Mouse (Mus musculus) urinary bladder, postnatal 36 days (tissue): ENCODE measurements around the gene Stpg1.
A peak's percentile ranks its signal among the peaks of the same experiment; 100 is the strongest.

Experiments
- DNase-seq, 2 experiments: peaks; one replicate each; pipeline ENCODE4 v3.0.0; 2022; ENCODE audit warnings: low spot score in 2 of 2, mixed read lengths in 1 of 2

Gene Stpg1

DNA sequence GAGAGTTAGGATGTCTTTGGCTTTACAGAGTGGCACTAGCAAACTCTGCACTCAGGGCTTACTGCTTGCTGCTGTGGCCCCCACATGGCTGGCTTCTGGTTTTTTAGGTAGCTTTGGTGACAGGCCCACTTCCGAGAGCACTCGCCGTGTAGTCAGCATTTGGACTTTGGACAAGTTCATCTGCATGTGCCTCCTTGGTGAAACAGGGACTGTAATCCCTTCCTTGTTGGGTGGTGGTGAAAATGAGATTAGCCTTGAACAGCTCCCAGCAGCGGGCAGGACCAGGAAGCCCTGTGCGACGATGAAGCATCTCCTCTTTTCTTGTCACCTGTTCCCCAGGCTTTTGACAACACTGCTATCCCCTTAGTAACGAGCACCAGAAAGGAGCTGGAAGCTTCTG is 19.3 kb downstream of the Stpg1 start:
- DNase-seq = no peak

DNA sequence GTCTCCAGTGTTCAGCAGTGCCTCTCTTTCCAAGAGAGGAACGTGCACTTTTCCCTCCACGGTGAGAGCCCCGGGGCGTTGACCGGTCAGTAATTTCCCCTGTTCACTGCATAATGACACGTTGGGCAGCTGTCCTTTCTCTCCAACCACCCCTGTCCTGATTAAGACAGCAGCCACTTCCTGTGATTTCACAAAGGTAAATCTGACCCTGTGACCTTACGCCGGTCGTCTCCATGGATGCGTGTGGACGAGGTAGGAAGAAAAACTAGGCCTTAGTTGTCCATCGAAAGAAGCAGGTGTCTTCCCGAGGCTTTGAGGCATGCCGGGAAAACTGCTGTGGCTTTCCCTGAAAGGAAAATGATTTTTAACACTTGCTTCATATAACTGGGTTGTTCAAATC is 20.3 kb downstream of the Stpg1 start:
- no peak for DNase-seq

DNA sequence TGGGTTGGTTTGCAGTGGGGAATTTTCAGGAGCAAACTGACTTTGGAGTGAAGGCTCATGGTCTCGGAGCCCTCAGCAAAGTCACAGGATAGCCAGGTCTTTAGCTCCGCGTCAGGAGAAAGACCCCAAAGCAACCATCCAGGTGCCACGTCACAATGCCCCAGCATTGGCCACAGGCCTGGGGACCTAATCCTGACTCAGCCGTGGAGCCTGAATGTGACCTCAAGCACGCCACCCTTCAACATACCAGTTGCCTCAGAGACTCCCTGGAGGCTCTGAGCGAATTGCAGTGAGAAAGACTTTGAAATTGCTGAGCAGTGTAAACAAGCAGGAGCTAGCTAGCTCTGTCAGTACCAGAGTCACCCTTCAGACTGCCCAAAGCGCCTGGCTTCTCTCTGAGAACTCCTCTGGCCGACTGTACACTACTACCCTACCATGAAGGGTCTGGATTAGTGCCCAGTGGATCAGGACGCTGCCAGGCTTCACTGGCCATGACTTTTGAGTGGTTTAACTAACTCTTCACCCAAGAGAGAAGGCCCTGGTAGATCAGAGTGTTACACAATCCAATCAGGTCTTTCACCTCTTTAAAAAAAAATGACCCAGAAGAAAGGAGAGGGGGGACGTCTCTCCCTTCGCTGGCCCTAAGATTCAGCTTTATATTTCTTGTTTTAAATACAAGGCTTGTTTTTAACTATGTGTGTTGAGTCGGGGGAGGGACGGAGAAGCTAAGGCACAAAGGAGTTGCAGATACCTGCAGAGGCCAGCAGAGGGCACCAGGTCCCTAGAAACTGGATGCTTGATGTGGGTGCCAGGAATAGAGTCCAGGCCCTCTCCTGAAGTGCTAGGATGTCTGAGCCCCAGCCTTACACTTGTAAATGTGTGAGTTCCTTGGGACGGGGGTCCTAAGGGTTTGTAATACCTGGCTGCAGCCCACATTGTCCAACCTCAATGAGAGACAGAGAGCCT is 22.0 kb downstream of the Stpg1 start:
- peak in 1 of 2 experiments; percentile 64 for DNase-seq

DNA sequence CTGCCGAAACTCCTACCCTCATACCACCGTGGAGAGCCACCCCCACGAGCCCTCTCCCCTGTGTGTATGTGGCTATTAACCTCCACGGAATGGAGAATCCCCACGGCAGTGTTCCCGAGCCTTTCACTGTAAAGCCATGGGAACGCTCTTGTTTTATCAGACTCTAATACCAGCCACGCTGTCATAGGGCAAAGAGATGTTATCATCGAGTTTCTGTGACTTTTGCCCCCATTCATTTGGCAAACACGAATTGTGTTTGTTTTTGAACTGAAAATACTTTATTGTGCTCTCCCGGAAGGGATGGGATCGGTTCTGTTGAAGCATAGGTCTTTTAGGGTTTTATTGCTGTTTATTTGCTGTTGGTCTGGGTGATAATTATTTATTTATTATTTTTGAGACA is 23.5 kb downstream of the Stpg1 start:
- DNase-seq = no peak

DNA sequence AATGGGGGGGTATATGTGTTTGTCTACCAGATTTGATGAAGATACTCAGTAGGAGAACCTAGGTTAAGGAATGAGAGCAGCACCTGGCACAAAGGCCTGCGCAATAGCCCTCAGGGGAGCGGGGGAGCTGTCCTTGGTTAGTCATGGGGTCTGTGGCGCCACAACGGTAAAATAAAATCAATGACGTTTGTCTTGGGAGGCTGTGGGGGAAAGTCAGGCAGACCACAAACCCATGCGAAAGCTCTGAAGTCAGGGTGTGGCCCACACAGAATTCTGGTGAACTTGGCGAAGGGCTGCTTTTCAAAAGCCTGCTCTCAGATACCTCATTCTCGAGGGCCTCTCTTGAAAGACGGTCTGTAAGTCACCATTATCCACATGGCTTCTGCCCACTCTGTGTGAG is 25.8 kb downstream of the Stpg1 start:
- DNase-seq = no peak

DNA sequence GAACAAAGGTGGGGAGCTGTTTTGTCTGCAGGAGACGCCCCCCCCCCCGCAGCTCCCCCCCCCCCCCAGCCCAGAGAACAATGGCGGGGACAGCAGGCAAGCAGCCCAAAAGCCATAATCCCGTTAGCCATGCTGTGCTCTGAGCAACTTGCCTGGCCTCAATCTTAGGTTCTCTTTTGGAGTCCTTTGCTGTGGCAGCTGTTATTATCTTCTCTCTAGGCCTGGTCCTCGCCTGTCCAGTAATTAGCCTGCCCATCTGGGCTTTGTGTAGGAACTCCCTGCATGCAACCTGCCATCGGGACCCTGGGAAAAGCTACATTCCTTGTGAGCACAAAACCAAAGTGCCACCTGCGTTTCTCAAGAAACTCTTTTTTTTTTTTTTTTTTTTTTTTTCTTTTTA is 29.3 kb downstream of the Stpg1 start:
- DNase-seq = no peak

DNA sequence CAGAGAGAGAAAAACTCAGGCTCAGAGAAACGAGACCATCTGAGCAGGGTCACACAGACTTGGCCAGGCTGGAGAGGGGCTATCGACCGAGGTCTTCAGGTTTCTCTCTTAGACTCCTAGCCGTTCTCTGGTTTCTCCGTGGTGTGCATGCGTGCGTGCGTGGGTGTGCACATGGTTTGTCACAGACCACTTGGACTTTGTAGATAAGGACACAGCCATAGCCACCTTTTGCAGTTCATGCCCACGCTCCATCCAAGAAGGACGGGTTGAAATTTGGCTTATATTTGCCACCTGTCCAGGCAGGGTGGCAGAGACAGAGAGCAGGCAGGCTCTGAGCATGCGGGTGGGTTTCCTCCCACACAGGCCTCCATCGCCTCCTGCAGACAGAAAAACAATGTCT is 30.5 kb downstream of the Stpg1 start:
- DNase-seq = no peak

DNA sequence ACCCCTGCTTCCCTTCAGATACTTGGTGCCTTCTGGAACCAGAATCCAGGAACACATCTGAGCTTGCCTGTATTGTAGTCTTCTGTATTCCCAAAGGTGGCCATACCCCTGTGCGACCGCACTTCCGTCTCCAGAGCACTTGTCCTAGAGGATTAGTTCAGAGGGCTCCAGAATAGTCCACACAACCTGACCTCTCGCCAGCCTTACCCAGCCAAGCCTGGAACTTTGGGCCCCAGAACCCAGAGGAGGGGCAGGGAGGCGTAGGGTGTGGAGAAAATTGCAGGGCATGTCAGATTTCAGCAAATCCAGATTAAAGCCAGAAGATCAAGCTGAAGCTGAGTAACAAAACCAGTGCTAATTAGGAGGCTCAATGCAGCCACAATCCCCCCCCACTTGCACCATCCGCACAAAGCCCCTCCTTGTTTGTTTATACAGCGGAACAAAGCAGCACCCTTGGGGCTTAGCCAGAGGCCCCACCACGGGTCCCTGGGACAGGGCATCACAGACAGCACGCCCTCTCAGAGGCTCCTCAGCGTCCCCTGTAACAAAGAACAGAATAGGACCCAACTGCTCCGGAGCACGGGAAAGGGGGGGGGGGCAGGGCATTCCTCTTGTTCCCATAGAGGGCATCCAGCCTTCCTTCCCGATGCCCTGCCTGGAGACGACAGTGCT is 31.6 kb downstream of the Stpg1 start:
- no peak for DNase-seq

DNA sequence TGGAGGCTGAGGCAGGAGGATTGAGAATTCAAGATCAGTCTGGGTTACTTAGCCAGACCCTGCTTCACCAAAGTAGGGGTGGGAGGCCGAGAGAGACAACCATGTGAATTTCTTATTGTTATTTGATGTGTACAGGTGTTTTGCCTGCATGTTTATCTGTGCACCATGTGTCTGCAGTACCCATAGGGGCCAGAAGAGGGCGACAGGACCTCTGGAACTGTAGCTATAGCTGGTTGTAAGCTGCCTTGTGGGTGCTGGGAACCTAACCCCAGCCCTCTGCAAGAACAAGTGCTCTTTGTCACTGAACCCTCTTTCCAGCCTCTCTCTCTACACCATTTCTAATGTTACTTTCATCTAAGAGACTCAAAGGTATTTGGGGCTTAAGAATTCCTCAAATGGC is 35.7 kb downstream of the Stpg1 start:
- DNase-seq = no peak

DNA sequence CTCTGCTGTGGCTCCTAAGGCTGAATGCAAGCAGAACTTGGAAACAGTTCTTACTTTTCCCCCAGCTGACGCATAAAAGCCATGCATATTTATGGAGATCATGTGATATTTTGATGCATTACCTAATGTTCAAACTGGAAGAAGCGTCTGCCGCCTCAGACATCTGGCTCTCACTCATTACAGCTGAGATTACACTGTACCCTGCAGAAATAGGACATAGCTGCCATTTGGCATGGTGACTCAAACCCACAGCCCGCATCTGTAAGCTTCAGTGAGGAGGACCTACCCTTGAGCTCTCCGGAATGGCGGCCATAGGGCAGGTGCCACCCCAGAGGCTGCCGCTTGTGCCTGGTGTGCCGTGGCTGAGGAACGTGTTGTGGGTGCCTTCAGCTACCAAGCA is 36.6 kb downstream of the Stpg1 start:
- DNase-seq = no peak

DNA sequence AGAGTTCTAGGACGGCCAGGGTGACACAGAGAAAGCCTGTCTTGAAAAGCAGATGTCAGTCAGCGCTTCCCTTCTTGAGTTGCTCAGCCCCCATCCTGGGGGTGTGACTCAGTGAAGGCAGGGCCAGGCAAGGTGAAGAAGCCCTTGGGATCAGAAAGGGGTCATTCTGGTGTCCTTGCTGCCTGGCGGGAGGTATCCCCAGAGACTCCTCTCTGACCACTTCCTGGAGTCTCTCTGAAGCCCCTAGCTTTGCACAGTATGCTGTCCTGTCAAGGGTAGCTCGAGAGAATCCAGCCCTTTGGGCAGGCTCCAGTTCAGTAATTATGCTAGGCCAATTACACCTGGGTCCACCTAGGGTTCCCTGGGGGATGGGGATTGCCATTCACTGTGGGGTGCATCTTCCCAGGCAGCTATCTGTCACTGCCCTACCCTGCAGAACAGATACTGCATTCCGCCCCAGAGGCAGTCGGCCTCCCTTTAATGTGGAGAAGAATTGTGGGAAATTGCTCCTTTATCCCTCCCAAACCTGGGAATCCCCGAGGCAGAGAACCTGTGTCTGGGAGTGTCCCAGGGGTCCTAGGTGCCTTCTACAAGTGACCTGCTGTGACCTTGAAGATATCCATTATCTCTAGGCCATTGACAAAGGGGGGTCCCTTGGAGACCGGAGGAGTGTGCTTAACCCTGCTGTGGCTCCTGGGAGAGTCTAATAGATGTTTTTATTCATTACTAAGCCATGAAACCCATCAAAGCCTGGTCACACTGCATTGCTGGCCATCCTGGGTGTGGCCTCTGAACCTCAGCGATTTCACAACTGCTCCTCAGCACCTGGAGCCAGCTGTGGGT is 37.4 kb downstream of the Stpg1 start:
- DNase-seq = no peak

DNA sequence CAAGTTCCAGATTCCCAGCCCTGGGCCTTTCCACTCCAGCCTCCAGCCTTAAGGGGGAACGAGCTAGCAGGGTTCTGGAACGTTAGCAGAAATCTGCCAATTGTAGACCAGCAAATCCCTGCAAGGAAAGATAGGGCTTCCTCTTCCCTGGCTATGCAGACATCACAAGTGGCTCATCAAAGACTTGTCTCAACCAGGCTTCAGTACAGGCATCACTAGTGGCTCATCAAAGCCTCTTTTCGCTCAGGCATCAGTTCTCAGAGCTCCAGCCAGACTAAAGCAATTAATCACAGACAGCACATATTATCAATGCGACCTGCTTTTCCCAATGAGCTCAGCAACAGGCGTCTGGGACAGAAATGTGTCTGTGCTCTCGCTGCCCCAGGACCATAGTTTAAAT is 38.4 kb downstream of the Stpg1 start:
- no peak for DNase-seq

DNA sequence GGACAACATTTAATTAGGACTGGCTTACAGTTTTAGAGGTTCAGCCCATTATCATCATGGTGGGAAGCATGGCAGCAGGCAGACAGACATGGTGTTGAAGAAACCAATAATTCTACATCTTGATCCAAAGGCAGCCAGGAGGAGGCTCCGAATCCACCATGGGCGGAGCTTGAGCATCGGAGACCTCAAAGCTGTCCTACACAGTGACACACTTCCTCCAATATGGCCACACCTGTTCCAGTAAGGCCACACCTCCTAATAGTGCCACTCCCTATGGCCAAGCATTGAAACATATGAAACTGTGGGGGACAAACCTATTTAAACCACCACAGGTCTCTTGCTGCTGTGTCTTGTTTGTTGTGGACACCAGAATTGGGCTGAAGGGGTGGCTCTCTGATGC is 40.4 kb downstream of the Stpg1 start:
- no peak for DNase-seq

DNA sequence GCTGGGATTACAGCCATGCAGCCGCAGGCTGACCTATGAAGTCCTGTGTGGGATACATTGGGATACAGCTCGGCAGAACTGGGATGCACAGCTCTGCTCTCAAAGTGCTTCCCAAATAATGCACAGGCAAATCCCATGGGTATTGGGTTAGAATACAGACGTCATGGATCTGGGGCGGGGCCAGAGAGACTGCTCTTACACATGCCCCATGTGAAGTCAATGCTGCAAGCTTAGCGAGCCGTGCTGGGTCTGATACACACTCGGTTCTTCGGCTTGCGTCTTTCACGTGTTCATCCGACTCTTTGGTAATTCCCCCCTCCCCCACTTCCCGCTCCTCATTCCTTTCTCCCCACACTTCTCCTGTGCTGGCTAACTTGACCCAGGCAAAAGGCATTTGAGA is 44.5 kb downstream of the Stpg1 start:
- no peak for DNase-seq

DNA sequence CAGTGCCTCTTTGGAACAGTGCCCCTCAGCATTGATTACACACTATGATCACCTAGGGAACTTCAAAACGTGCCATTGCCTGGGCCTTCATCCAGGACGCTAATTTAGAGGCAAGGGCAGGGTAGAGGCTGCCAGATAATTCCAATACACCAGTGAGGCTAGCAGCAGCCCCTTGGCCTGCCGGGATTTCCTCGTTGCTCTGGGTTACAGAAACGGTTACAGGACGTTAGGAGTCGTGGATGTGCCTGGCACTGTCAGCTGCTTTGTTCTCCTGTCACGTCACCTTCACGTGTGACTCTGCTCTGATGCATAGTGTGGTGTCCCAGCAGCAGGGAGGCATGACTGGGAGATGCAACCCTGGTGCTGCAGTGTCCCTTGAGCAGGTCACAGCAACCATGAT is 45.5 kb downstream of the Stpg1 start:
- no peak for DNase-seq

DNA sequence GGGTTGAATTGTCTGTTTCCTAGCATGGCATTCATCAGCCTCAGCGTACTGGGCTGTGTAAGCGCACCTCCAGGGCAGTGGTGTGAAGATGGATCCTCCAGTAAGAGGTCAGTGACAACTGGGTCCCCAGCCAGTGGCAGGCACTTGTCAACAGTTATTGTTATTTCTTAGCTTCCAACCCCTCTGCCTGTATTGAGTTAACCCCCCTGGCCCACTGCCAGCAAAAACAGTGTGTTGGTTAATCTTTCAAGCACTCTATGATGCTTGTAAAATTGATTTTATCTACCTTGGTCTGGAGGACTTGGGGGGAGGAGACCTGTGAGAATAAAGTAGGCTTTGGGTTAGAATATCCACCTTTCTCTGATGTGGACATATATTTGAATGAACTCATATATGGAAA is 49.7 kb downstream of the Stpg1 start:
- DNase-seq = no peak

DNA sequence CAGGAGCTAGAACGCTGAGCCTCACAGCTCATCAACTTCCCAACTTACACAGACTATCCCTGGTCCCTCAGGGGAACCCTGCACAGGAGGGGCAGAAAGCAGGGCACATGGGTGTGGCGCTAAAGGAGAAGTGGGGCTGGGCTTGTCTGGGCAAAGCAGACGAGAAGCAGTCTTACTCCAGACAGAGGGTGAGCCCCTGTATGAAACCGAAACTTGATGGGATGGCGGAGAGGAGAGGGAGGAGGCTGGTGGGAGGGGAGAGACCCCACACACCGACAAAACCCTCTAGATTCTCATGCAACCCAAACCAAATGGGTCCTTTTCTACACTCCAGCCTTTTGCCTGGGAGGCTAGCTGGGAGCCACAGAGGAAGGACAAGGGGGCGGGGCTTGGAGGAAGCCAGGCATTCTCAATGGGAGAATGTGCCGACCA is 50.5 kb downstream of the Stpg1 start:
- peak; percentile 38 to 45 for DNase-seq

DNA sequence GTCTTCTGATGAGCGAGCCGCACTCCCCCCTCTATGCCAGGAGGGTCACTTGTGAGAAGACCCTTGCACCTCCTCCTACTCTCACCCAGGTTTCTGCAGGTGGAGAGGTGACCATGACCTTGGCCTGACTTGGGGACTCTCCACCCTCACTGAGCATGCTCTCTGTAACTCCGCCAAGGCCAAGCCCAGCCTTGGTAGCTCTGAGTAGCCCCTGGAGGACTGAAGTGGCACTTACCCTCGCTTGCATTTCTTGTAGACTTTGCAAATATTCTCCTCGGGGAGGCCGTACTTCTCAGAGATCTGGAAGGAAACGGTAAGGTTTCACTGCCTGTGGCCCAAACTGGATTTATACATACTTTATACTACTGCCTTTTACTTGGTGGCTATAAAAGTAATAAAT is 51.4 kb downstream of the Stpg1 start:
- no peak for DNase-seq

DNA sequence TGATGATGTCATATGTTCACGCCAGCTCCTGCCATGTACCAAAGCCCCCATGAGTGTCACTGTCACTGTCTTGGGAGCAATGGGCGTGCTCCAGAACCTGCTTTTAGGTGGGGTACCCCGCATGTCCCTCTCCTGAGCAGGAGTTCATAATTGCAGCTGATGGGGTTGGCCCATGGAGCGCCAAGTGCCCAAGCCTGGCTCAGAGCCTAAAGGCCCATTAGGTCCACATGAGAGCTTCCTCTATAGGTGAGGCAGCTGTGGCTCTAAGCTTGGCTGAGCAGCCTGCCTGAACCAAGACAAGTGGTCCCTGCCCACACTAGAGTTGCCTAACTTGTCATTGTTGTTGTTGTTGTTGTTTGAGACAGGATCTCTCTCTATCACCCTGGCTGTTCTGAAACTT is 52.2 kb downstream of the Stpg1 start:
- no peak for DNase-seq

DNA sequence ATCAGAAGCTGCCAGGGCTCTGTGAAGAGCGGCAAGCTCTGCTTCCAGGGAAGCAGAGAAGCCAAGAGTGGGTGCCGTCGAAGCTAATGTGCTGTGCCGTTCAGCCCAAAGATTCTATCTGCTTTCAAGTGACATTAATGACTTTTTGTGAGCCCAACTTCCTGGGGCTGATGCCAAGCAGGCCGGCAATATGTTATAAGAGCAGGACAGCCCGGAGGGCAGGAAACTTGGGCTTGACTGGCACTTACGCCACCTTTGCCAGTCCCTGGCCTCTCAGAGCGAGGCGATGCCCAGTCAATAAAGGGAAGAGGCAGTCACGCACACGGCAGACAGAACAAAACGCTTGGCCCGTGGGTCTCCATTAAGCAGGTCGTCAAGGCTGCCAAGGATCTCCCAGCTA is 53.0 kb downstream of the Stpg1 start:
- DNase-seq = peak; percentile 41 to 55

DNA sequence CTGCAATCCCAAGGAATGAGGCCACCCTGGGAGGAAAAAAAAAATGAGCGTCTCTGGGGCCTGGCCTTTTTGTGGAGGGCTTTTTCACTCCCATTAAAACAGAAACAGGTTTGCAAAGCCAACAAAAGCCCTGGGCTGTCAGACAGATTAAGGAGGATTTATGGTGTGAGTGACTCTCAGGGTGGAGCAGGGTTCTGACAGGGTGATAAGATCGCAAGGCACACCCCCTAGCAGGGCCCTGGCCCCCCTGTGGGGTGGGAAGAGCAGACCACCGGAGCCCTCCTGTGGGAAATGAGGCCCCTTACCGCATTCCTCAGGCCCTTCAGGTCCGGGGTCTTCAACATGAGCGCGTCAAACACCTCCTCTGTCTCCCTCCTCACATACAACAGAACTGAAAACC is 53.5 kb downstream of the Stpg1 start:
- DNase-seq = peak; percentile 51

DNA sequence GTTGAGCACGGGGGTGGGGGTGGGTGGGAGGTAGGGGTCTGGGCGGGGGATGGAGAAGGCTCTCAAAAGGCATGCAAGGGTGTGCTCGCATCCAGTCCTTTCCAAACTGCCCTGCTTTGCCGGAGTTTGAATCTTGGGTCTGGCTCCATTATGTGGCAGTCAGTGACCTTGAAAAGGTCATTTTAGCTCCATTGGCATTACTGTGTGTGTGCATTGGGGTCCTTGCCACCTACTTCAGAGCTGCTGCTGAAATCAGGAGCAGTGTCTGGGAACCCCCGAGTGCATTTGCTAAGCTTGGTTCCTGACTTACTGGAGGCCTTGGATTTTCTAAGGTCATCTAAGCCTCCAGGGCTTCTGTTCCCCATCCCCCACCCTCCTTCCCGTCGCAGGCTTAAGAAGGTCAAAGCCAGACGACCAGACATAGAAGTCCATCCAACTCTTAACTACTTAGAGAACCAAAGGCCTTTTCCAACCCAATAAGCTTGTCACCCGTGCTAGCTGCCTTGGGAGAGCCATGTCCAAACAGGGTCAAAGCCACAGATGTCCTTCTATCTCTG is 54.0 kb downstream of the Stpg1 start:
- no peak for DNase-seq
